Mouse (Mus musculus): ENCODE data around the gene Wdr5. TPM values are rescaled to one million over a fixed set of nuclear protein-coding genes. Genes with fewer than 3 reads are reported as not detected.
A peak's percentile ranks its signal among the peaks of the same experiment; 100 is the strongest.

The Wdr5 gene
- polyA plus RNA-seq, 1 experiment from 2014 or later = 70.5 TPM

GRCm38 (mm10) chr2:27476303-27477192, 38.4 kb upstream of the Wdr5 start:
- WGBS = 31% methylated on average over 11 of the region's 11 CpGs
- Histone ChIP-seq H3K4me1 (ENCODE audit: insufficient read depth, low read length) (peaks cover 36% of the 10 kb centered on the region), H3K27ac (ENCODE audit: low read length) (peak overlapping the region; percentile 94), H3K9ac (replicated peaks; ENCODE audit: low read length) (peak overlapping the region; percentile 97), H3K4me3 (ENCODE audit: low read length) (peak overlapping the region; percentile 87), H3K9me3 (ENCODE audit: low read length) (no peaks in the 10 kb centered on the region), H3K36me3 (ENCODE audit: insufficient read depth, low read length) (no peaks in the 10 kb centered on the region), H3K27me3 (ENCODE audit: insufficient read depth, low read length) (no peaks in the 10 kb centered on the region), H3K4me2 (replicated peaks; ENCODE audit: low read depth, low read length) (peak overlapping the region; percentile 84)
- no peak for ATAC-seq (ENCODE audit: low FRiP score, low TSS enrichment)

- Histone ChIP-seq H3K36me3 (ENCODE audit: insufficient read depth, low read length) (no peaks in the 10 kb centered on the region), H3K27me3 (ENCODE audit: insufficient read depth, low read length) (no peaks in the 10 kb centered on the region), H3K4me1 (ENCODE audit: insufficient read depth, low read length) (peaks cover 7% of the 10 kb centered on the region; the same call in 1 of the 2 replicates), H3K9me3 (ENCODE audit: low read length) (no peaks in the 10 kb centered on the region), H3K9ac (replicated peaks; ENCODE audit: low read length) (no peak overlapping the region), H3K4me3 (ENCODE audit: low read length) (no peak overlapping the region), H3K27ac (ENCODE audit: low read length) (no peak overlapping the region), H3K4me2 (replicated peaks; ENCODE audit: low read depth, low read length) (no peak overlapping the region)
- no peak for ATAC-seq (ENCODE audit: low FRiP score, low TSS enrichment)
- 61% methylated on average over 4 of the region's 4 CpGs for WGBS
These were observed 35.1 kb upstream of the Wdr5 start for GRCm38 (mm10) chr2:27479821-27480220.

GRCm38 (mm10) chr2:27480367-27480766, 34.6 kb upstream of the Wdr5 start:
- 79% methylated on average over 4 of the region's 4 CpGs for WGBS
- no peak overlapping the region for H3K4me3 ChIP-seq (ENCODE audit: low read length)
- no peaks in the 10 kb centered on the region for H3K27me3 ChIP-seq (ENCODE audit: insufficient read depth, low read length)
- no peak overlapping the region for H3K27ac ChIP-seq (ENCODE audit: low read length)
- H3K4me2 ChIP-seq (replicated peaks; ENCODE audit: low read depth, low read length) = no peak overlapping the region
- H3K4me1 ChIP-seq (ENCODE audit: insufficient read depth, low read length) = peaks cover 7% of the 10 kb centered on the region; the same call in 1 of the 2 replicates
- no peaks in the 10 kb centered on the region for H3K36me3 ChIP-seq (ENCODE audit: insufficient read depth, low read length)
- no peak for ATAC-seq (ENCODE audit: low FRiP score, low TSS enrichment)
- H3K9ac ChIP-seq (replicated peaks; ENCODE audit: low read length) = no peak overlapping the region
- H3K9me3 ChIP-seq (ENCODE audit: low read length) = no peaks in the 10 kb centered on the region

- ATAC-seq (ENCODE audit: low FRiP score, low TSS enrichment) = no peak
- H3K27ac ChIP-seq (ENCODE audit: low read length) = no peak overlapping the region
- no peaks in the 10 kb centered on the region for H3K36me3 ChIP-seq (ENCODE audit: insufficient read depth, low read length)
- H3K4me1 ChIP-seq (ENCODE audit: insufficient read depth, low read length) = no peaks in the 10 kb centered on the region
- no peak overlapping the region for H3K4me3 ChIP-seq (ENCODE audit: low read length)
- H3K27me3 ChIP-seq (ENCODE audit: insufficient read depth, low read length) = no peaks in the 10 kb centered on the region
- 80% methylated on average over 7 of the region's 7 CpGs for WGBS
- H3K4me2 ChIP-seq (replicated peaks; ENCODE audit: low read depth, low read length) = no peak overlapping the region
- no peaks in the 10 kb centered on the region for H3K9me3 ChIP-seq (ENCODE audit: low read length)
- H3K9ac ChIP-seq (replicated peaks; ENCODE audit: low read length) = no peak overlapping the region
These were observed 32.6 kb upstream of the Wdr5 start for GRCm38 (mm10) chr2:27482265-27482861.

GRCm38 (mm10) chr2:27486725-27487124, 28.2 kb upstream of the Wdr5 start:
- 73% methylated on average over 4 of the region's 4 CpGs for WGBS

GRCm38 (mm10) chr2:27487336-27488049, 27.5 kb upstream of the Wdr5 start:
- H3K36me3 ChIP-seq (ENCODE audit: insufficient read depth, low read length) = no peaks in the 10 kb centered on the region
- H3K27ac ChIP-seq (ENCODE audit: low read length) = no peak overlapping the region
- H3K9ac ChIP-seq (replicated peaks; ENCODE audit: low read length) = no peak overlapping the region
- no peaks in the 10 kb centered on the region for H3K4me1 ChIP-seq (ENCODE audit: insufficient read depth, low read length)
- no peaks in the 10 kb centered on the region for H3K27me3 ChIP-seq (ENCODE audit: insufficient read depth, low read length)
- WGBS = 79% methylated on average over 3 of the region's 4 CpGs
- H3K9me3 ChIP-seq (ENCODE audit: low read length) = no peaks in the 10 kb centered on the region
- no peak for ATAC-seq (ENCODE audit: low FRiP score, low TSS enrichment)
- no peak overlapping the region for H3K4me3 ChIP-seq (ENCODE audit: low read length)
- no peak overlapping the region for H3K4me2 ChIP-seq (replicated peaks; ENCODE audit: low read depth, low read length)

More at GRCm38 (mm10) chr2:27486725-27487124, 28.2 kb upstream of the Wdr5 start:
- H3K9ac ChIP-seq (replicated peaks; ENCODE audit: low read length) = no peak overlapping the region
- no peaks in the 10 kb centered on the region for H3K4me1 ChIP-seq (ENCODE audit: insufficient read depth, low read length)
- no peak overlapping the region for H3K4me3 ChIP-seq (ENCODE audit: low read length)
- H3K4me2 ChIP-seq (replicated peaks; ENCODE audit: low read depth, low read length) = no peak overlapping the region
- H3K9me3 ChIP-seq (ENCODE audit: low read length) = no peaks in the 10 kb centered on the region
- ATAC-seq (ENCODE audit: low FRiP score, low TSS enrichment) = no peak
- H3K27me3 ChIP-seq (ENCODE audit: insufficient read depth, low read length) = no peaks in the 10 kb centered on the region
- no peaks in the 10 kb centered on the region for H3K36me3 ChIP-seq (ENCODE audit: insufficient read depth, low read length)
- H3K27ac ChIP-seq (ENCODE audit: low read length) = no peak overlapping the region

GRCm38 (mm10) chr2:27488362-27488761, 26.6 kb upstream of the Wdr5 start:
- no peak overlapping the region for H3K27ac ChIP-seq (ENCODE audit: low read length)
- no peak for ATAC-seq (ENCODE audit: low FRiP score, low TSS enrichment)
- H3K4me3 ChIP-seq (ENCODE audit: low read length) = no peak overlapping the region
- H3K4me1 ChIP-seq (ENCODE audit: insufficient read depth, low read length) = no peaks in the 10 kb centered on the region
- H3K27me3 ChIP-seq (ENCODE audit: insufficient read depth, low read length) = no peaks in the 10 kb centered on the region
- H3K9ac ChIP-seq (replicated peaks; ENCODE audit: low read length) = no peak overlapping the region
- no peaks in the 10 kb centered on the region for H3K9me3 ChIP-seq (ENCODE audit: low read length)
- no peak overlapping the region for H3K4me2 ChIP-seq (replicated peaks; ENCODE audit: low read depth, low read length)
- no peaks in the 10 kb centered on the region for H3K36me3 ChIP-seq (ENCODE audit: insufficient read depth, low read length)
- 89% methylated on average over 1 of the region's 1 CpGs for WGBS

GRCm38 (mm10) chr2:27490939-27491338, 24.0 kb upstream of the Wdr5 start:
- 98% methylated on average over 2 of the region's 2 CpGs for WGBS
- Histone ChIP-seq H3K4me2 (replicated peaks; ENCODE audit: low read depth, low read length) (no peak overlapping the region), H3K4me1 (ENCODE audit: insufficient read depth, low read length) (no peaks in the 10 kb centered on the region)

GRCm38 (mm10) chr2:27493971-27494370, 21.0 kb upstream of the Wdr5 start:
- no peaks in the 10 kb centered on the region for H3K27me3 ChIP-seq (ENCODE audit: insufficient read depth, low read length)
- no peak overlapping the region for H3K4me3 ChIP-seq (ENCODE audit: low read length)
- 94% methylated on average over 3 of the region's 3 CpGs for WGBS
- no peaks in the 10 kb centered on the region for H3K4me1 ChIP-seq (ENCODE audit: insufficient read depth, low read length)
- ATAC-seq (ENCODE audit: low FRiP score, low TSS enrichment) = no peak
- H3K27ac ChIP-seq (ENCODE audit: low read length) = no peak overlapping the region
- H3K4me2 ChIP-seq (replicated peaks; ENCODE audit: low read depth, low read length) = no peak overlapping the region
- peaks cover 10% of the 10 kb centered on the region; the same call in 1 of the 2 replicates for H3K9me3 ChIP-seq (ENCODE audit: low read length)
- H3K9ac ChIP-seq (replicated peaks; ENCODE audit: low read length) = no peak overlapping the region
- no peaks in the 10 kb centered on the region for H3K36me3 ChIP-seq (ENCODE audit: insufficient read depth, low read length)

More at GRCm38 (mm10) chr2:27490939-27491338, 24.0 kb upstream of the Wdr5 start:
- Histone ChIP-seq H3K9me3 (ENCODE audit: low read length) (no peaks in the 10 kb centered on the region), H3K9ac (replicated peaks; ENCODE audit: low read length) (no peak overlapping the region), H3K4me3 (ENCODE audit: low read length) (no peak overlapping the region), H3K27ac (ENCODE audit: low read length) (no peak overlapping the region), H3K36me3 (ENCODE audit: insufficient read depth, low read length) (no peaks in the 10 kb centered on the region), H3K27me3 (ENCODE audit: insufficient read depth, low read length) (no peaks in the 10 kb centered on the region)
- ATAC-seq (ENCODE audit: low FRiP score, low TSS enrichment) = no peak
